Comparison of ENCODE assay signal across 25 mouse cellular contexts in genomic region chr4:130313552-130313951, GRCm38 (mm10). TPM values are rescaled to one million over a fixed set of nuclear protein-coding genes. Genes with fewer than 3 reads are reported as not detected.
"Had no signal": no experiment of that assay in that cellular context is flagged by ENCODE, and none has a peak within 500 bp of the region (broad histone marks: within the 10 kb centered on the region; RNA-seq: fewer than 3 reads in every experiment).

No protein-coding gene starts in this region.

- ATAC-seq: liver, postnatal 0 days; lung, postnatal 0 days; midbrain, embryonic 13.5 days; midbrain, embryonic 15.5 days had no signal

- H3K4me3 ChIP-seq: liver, embryonic 15.5 days; lung, embryonic 15.5 days; megakaryocyte, embryonic 14.5 days; midbrain, embryonic 13.5 days; midbrain, embryonic 15.5 days; neural tube, embryonic 12.5 days; stomach, embryonic 15.5 days had no signal

- H3K9ac ChIP-seq: liver, embryonic 15.5 days; liver, postnatal 0 days; lung, embryonic 15.5 days; midbrain, embryonic 13.5 days; midbrain, embryonic 15.5 days; neural tube, embryonic 12.5 days; stomach, embryonic 15.5 days had no signal

- H3K27ac ChIP-seq: liver, embryonic 15.5 days; lung, embryonic 15.5 days; macrophage; midbrain, embryonic 13.5 days; midbrain, embryonic 15.5 days; neural tube, embryonic 12.5 days; stomach, embryonic 15.5 days; stomach, postnatal 0 days had no signal

- H3K4me2 ChIP-seq: liver, embryonic 15.5 days; lung, embryonic 15.5 days; midbrain, embryonic 11.5 days; midbrain, embryonic 13.5 days; midbrain, embryonic 15.5 days; neural tube, embryonic 12.5 days; stomach, embryonic 15.5 days had no signal

- H3K9me3 ChIP-seq: liver, embryonic 15.5 days; lung, embryonic 15.5 days; midbrain, embryonic 13.5 days; midbrain, embryonic 15.5 days; neural tube, embryonic 12.5 days; stomach, embryonic 15.5 days had no signal

- DNase-seq: liver, postnatal 0 days; lung, adult 2 months; lung, postnatal 14 days; lung, postnatal 36 days; right cerebral cortex, postnatal 14 days; thymus, adult 2 months; thymus, postnatal 25 days; thymus, postnatal 4 days had no signal

RNA-seq across cellular contexts. Expression of gene Gm10570, which starts 5.1 kb away (rescaled TPM):
- total RNA-seq: megakaryocyte progenitor cell, adult 5-6 weeks; midbrain, postnatal 0 days; monocyte, adult 5-6 weeks; neutrophil, adult 5-6 weeks had no signal
- polyA plus RNA-seq: liver, embryonic 15.5 days; liver, postnatal 0 days; lung, adult 2 months; lung, embryonic 15.5 days; macrophage; midbrain, embryonic 11.5 days; neural tube, embryonic 12.5 days; spleen, adult 2 months; stomach, embryonic 15.5 days; stomach, postnatal 0 days; testis, adult 2 months; thymus, adult 2 months had no signal

RNA-seq across cellular contexts. Expression of gene Fabp3, which starts 5.2 kb away (rescaled TPM):
- total RNA-seq: megakaryocyte progenitor cell, adult 5-6 weeks; neutrophil, adult 5-6 weeks had no signal

RNA-seq across cellular contexts. Expression of gene Serinc2, which starts 34.5 kb away (rescaled TPM):
- total RNA-seq: megakaryocyte progenitor cell, adult 5-6 weeks; monocyte, adult 5-6 weeks; neutrophil, adult 5-6 weeks had no signal
- polyA plus RNA-seq: macrophage had no signal
